Mouse (Mus musculus) erythroblast, adult 5-6 weeks (primary cell): ENCODE measurements around the gene Kbtbd3. TPM values are rescaled to one million over a fixed set of nuclear protein-coding genes. Genes with fewer than 3 reads are reported as not detected.

Experiments
- total RNA-seq, 2 experiments: library from RNA; stranded (forward) in 1 of 2; stranded (reverse) in 1 of 2; fragments of 150-400 nt in 1 of 2; fragments of 200-764, 138-1000 nt in 1 of 2; gene quantifications; 2 replicates each; pipeline versions ENCODE4 v1.2.3 to v1.2.4; 2015 to 2017; ENCODE audit warnings: low replicate concordance in 2 of 2

Kbtbd3 gene
- total RNA-seq, 2 experiments from 2014 or later, result 0.09 TPM; not detected in 1

Other genes with a start within 250 kb of the Kbtbd3 start
- gene Aasdhppt, start 362 bp upstream of the Kbtbd3 start, total RNA-seq (2015; ENCODE audit: low replicate concordance), result 15.7 and 22.7 TPM in 2 replicates
- 3.8 and 7.0 TPM in 2 replicates for gene Aasdhppt, start 362 bp upstream of the Kbtbd3 start, total RNA-seq (2017; ENCODE audit: low replicate concordance)
- gene Msantd4, start 66.7 kb downstream of the Kbtbd3 start, total RNA-seq (2015; ENCODE audit: low replicate concordance), result 1.7 and 9.4 TPM in 2 replicates
- 8.0 and 8.1 TPM in 2 replicates for gene Msantd4, start 66.7 kb downstream of the Kbtbd3 start, total RNA-seq (2017; ENCODE audit: low replicate concordance)